Mouse (Mus musculus): ENCODE data around the gene Agtpbp1. TPM values are rescaled to one million over a fixed set of nuclear protein-coding genes. Genes with fewer than 3 reads are reported as not detected.
"Not testable (repeated sequence)": the region's sequence is repeated elsewhere in the genome, so short reads cannot be mapped to it uniquely, and the experiment has no call there.

The Agtpbp1 gene
- total RNA-seq, 2 experiments from 2014 or later = 49.2 to 67.9 TPM

DNA sequence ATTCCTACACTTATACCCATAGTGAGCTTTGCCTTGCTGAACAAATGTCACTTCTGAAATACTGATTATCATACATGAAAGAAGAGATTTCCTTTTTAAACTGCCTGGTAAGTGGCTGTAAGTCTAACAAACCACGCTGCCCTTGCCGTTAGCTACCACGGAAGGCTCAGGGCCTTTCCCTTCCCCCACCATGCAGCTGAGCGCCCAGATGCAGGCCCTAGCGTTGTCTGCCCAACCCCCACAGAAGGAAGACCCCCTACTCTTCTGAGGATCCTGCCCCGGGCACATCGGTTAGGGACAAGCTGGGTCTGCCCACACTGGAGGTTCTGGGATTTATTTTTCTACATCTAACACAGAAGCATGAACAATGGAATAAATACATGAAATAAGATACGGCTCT lies 89.2 kb downstream of the Agtpbp1 start:
- ATAC-seq (replicated peaks; ENCODE audit: low FRiP score, low TSS enrichment, poor library complexity, severe bottlenecking) = no peak

DNA sequence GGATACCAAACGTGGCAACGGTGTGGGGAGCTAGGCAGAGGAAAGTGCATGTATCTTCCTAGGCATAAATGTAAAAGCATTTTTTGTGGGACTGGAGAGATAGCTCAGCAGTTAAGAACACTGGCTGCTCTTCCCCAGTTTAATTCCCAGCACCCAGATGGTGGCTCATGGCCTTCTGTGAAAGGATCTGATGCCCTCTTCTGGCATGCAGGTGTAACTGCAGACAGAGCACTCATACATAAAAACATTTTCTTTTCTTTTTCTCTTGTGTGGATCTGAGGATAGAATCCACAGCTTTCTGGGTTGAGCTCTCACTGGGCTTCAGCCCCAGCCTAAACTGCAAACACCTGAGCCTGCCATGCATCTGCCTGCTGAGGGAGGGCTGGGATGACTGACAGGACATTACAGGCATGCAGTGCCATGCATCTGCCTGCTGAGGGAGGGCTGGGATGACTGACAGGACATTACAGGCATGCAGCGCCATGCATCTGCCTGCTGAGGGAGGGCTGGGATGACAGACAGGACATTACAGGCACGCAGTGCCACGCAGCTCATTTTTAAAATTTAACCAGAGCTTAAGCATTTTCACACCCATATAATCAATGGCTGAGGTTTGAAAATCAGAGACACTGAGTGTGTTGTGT lies 90.3 kb downstream of the Agtpbp1 start:
- peak; percentile 69 for ATAC-seq (replicated peaks; ENCODE audit: low FRiP score, low TSS enrichment, poor library complexity, severe bottlenecking)

DNA sequence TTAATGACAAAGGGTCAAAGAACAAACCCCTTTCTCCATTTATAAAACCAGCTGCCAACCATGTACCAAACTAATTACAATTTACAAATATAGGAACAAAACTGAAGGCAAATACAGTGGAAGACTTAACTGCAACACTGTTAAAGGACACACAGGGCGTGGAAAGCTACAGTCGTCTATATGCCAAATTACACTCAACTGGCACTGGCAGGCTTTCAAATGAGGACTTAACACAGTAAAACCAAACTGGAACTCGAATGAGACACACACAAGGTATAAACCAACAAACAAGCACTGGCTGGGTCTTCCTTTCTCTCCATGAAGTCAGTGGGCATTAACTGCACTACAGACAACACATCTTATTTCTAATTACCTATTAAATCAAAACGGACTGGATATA lies 94.3 kb downstream of the Agtpbp1 start:
- no peak for ATAC-seq (replicated peaks; ENCODE audit: low FRiP score, low TSS enrichment, poor library complexity, severe bottlenecking)

DNA sequence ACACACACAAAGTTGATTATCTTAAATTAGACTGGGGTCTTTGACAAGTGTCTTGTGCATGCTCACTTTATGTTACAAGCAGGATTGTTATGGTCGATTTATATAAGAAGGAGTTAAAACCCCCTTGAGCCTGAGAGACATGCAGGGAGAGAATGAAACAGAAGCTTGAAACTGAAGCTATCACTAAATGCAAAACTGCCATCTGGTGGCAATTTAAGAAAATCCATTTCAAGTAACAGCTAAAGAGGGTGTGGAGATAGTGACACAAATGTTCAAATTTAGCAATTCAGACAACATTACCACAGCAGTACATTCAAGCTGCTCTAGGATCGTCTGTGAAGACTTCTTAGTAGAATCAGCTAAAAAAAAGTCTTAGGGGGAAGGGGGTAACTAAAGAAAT lies 95.9 kb downstream of the Agtpbp1 start:
- ATAC-seq (replicated peaks; ENCODE audit: low FRiP score, low TSS enrichment, poor library complexity, severe bottlenecking) = 0 out of 2 replicates have a peak, but pooled peaks have one; percentile 40

DNA sequence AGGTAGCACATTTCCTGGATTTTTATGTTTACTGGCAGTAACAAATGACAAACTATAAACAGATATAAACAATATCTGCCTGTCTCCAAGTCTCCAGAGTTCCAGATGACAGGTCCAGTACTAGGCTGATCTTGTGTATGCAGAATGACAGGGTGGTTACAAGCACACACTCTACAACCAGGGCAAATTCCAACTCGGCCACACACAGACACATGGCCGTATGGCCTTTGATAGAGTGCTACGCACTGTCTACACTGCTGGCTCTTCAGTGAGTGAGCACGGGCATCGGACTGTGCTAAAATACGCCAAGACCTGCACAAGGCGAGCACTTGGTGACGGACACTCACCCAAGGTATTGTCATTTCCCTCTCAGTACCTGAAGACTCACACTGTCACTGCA lies 97.7 kb downstream of the Agtpbp1 start:
- no peak for ATAC-seq (replicated peaks; ENCODE audit: low FRiP score, low TSS enrichment, poor library complexity, severe bottlenecking)

DNA sequence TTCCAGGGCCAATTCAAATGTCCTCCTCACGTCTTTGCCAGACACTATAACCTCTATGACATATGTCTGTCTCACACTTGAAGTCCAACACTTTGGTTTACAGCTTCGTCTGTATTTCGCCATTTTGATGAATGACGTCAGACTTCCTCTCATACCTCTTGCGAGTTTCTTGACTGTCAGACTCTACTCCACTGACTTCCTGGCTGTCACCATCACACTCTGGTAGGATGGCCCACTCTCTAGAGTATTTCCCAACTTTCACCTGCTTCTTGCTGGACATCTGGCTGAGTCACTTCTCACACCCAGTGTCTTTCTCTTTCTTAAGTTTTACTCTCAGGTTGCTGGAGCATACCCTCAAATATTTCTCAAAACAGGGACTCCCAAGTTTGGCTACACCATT lies 98.8 kb downstream of the Agtpbp1 start:
- ATAC-seq (replicated peaks; ENCODE audit: low FRiP score, low TSS enrichment, poor library complexity, severe bottlenecking) = no peak

DNA sequence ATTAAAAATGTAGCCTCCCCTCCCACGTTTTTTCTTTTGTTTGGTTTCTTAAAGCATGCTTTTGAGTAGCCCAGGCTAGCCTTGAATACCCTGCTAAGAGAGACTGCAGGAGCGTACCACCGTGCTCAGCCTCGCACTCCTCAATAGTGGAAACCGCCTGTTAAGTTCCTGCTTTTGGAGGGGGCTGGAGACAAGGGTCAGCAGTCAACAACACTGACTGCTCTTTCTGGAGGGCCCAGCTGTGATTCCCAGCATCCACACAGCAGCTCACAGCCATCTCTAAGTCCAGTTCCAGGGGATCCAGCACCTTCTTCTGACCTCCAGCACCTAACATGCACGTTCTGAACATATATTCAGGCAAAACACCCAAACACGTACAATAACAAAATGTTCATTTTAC lies 99.6 kb downstream of the Agtpbp1 start:
- ATAC-seq (replicated peaks; ENCODE audit: low FRiP score, low TSS enrichment, poor library complexity, severe bottlenecking) = no peak

DNA sequence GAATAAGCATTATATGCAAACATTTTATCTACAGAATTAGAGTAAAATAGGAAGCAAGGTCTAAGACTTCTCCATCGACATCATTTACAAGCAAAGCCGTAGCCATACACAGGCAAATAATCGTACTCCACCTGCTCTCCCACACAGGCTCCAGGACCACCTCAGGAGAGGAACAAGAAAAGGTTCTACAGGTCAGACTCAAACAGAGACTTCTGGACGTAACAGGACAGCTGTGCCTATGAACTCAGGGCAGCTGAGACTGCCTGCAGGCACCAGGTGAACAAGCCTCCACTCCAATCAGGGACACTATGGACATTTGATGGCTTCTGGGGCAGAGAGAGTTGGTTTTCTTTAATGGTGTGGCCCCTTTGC lies 103.6 kb downstream of the Agtpbp1 start:
- ATAC-seq (replicated peaks; ENCODE audit: low FRiP score, low TSS enrichment, poor library complexity, severe bottlenecking) = no peak

DNA sequence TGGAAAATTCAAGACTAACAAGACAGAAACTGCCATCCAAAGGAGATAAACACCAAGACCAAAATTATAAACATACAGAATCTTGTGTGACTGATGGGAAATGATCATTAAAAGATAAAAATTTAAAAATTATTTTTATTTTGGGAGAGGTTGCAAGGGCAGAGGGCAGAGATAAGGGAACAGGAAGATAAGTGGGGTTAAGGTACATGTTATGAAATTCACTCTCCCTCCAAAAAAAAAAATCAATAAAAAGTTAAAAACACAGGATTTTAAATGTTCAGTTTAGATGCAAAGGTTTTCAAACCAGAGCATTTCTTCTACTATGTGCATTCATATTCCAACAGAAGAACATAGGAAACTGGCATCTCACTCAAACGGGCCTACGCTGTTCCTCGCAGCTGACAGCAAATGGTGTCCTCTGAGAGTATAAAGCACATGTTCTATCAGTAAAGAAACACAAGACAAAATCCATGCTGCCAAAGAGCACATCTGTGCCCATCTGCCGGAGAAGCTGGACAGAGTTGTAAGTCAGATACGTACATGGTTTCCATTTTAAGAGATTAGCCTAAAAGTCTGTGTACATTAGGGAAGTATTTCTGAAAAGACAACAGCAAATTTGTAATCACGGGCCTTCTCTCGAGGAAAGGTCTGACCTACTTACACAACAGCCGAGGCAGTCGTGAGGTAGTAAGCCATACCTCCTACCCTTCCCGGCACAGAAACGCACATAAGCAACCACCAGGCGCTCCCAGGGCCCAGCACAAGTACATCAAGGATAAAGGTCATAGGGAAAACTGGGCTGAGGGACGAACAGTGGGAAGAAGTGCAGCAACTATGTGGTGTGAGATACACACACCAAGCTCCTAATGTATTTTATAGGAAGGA lies 104.2 kb downstream of the Agtpbp1 start:
- no peak for ATAC-seq (replicated peaks; ENCODE audit: low FRiP score, low TSS enrichment, poor library complexity, severe bottlenecking)

DNA sequence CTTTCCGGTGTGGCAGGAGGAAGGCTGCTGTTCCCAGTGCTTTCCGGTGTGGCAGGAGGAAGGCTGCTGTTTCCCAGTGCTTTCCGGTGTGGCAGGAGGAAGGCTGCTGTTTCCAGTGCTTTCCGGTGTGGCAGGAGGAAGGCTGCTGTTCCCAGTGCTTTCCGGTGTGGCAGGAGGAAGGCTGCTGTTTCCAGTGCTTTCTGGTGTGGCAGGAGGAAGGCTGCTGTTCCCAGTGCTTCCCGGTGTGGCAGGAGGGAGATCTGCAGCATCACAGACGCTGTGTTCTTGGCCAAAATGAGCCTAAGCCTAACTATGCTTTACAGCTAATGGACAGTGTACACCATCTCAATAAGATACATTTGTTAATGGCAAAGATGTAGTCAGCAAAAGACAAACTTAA lies 107.1 kb downstream of the Agtpbp1 start:
- not testable (repeated sequence) for ATAC-seq (replicated peaks; ENCODE audit: low FRiP score, low TSS enrichment, poor library complexity, severe bottlenecking)

DNA sequence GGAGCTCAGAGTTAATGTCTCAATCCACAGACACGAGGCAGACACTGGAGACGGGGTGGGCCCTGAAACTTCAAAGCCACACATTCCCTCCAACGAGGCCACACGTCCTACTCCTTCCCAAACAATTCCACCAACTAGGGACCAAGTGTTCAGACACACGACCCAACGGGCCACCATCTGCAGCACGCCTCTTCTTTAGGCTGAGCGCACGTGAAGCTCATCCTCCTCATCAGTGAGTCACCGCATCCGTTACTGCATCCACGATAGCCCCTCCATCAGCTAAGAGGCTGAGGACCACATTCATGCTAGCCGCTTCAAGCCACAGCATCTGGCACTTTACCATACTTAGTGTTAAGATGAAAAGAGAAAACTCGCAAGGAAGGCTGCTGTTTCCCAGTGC lies 107.6 kb downstream of the Agtpbp1 start:
- no peak for ATAC-seq (replicated peaks; ENCODE audit: low FRiP score, low TSS enrichment, poor library complexity, severe bottlenecking)

DNA sequence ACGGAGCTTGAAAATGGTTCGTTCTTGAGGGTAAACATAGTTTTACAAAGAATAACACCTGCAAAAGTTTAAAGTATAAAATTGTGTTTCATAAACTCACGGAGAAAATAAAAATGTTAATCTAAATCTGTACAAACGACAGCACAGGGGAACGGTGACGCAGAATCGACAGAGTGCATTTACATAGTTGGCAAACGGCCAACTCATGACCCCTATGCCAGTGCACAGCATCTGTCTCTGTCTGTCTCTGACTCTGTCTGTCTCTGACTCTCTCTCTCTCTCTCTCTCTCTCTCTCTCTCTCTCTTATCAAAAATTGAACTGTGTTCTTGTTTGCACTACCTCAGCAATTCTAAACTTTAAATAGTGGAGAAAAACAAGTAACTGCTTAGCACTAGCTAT lies 110.1 kb downstream of the Agtpbp1 start:
- no peak for ATAC-seq (replicated peaks; ENCODE audit: low FRiP score, low TSS enrichment, poor library complexity, severe bottlenecking)

DNA sequence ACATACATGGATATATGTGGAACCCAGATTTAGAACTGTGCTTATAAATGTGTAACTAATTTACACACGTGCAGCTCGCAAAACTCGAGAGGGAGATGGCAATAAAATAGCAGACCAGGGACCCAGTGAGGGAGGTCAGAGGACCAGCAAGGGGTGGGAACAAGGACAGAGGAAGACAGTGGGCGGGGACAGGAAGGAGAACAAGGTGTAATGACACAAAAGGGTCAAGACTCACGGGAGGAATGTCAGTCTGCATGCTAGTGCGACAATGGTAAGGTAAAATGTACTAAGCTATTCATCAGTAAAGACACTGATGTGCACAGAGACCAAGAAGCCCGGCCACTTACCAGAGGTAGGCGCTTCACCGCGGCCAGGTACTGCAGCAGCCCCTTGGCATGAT lies 111.7 kb downstream of the Agtpbp1 start:
- no peak for ATAC-seq (replicated peaks; ENCODE audit: low FRiP score, low TSS enrichment, poor library complexity, severe bottlenecking)

DNA sequence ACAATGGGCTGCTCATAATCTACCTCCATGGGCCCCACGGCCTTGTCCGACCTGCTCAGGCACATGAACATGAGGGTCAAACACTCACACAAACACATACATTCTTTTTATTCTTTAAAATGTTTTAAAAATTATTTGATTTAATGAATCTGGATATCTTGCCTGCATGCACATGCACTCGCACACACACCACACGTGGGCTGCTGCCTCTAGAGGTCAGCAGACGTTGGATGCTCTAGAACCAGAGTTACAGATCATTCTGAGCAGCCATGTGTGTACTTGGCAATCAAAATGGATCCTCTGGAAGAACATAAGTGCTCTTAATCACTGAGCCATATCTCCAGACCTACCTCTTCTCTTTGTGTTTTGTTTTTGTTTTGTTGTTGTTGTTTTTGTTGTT lies 112.8 kb downstream of the Agtpbp1 start:
- ATAC-seq (replicated peaks; ENCODE audit: low FRiP score, low TSS enrichment, poor library complexity, severe bottlenecking) = no peak

DNA sequence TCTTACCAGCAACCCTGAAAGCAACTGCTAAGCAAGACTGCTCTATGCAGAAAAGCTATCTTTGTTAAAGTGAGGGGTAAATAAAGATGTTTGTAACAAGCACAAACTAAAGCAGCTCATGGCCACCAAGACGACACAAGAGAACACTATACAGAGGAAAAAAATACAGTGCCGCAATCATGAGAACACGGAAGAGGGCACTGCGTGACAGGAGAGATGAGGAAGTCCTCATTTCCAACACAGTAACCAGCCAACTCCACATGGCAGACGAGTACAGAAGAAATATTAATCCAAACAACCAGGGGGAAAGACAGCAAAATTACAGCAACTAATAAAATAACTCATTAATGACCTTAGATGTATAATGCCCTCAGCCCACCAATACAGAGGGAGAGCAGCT lies 115.3 kb downstream of the Agtpbp1 start:
- no peak for ATAC-seq (replicated peaks; ENCODE audit: low FRiP score, low TSS enrichment, poor library complexity, severe bottlenecking)

DNA sequence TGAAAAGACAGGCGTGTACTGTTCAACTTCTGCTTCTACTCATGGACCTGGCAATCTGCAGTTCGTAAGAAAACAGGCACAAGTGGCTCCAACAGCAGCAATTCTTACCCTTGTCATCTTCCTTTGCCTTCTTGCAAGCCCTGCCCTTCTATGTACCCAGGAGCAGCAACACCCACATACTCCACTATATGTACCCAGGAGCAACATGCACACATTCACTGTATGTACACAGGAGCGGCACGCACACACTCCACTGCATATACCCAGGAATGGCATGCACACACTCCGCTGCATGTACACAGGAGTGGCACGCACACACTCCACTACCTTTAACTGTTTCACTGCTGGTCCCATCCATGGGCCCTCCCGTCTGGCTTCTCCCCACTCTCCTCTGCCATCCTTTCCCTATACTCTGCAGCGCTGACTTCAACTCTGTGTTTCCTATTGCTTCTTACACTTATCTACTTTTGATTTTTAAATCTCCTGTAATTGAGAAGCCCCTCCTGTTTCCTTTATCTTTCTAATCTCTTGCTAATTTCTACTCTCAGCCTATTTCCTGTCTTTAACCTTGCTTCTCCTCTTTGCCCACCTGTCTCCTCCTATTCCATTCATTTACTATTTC lies 116.7 kb downstream of the Agtpbp1 start:
- no peak for ATAC-seq (replicated peaks; ENCODE audit: low FRiP score, low TSS enrichment, poor library complexity, severe bottlenecking)

DNA sequence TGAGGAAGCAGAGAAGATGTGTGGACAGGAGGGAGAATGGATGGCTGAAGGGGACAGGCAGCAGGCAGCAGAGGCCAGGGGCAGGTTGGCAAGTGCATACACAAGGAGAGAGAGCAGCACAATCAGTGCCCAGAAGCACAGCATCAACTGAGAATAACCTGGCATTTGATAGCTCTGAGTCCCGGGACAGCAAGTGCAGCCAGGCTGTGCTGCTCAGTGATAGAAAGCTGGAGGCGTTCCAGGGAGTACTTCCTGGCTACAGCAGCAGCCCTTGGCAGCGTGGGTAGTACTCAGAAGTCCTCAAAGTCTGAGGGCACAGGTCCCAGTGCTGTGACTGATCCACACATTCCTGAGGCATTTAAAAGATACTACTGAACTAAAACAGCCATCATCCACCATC lies 117.4 kb downstream of the Agtpbp1 start:
- ATAC-seq (replicated peaks; ENCODE audit: low FRiP score, low TSS enrichment, poor library complexity, severe bottlenecking) = peak; percentile 52; the same call in 1 of the 2 replicates

DNA sequence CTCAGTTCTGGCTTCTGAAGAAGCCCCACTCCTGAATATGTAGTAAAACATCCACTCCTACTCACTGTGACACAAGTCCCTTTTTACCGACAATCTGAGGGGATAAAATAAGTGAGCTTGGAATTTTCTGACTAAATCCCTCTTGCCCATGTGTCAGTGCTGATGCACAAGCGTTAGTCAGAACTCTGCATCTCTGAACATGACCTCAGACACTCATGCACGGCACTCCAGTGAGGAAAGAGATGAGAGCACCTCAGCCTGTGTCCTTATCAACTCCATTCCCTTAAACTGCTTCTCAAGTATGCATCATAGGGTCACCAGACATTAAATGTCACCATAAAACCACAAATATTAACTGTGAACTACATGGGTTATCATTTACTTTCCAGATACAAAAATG lies 124.1 kb downstream of the Agtpbp1 start:
- 0 out of 2 replicates have a peak, but pooled peaks have one; percentile 50 for ATAC-seq (replicated peaks; ENCODE audit: low FRiP score, low TSS enrichment, poor library complexity, severe bottlenecking)

DNA sequence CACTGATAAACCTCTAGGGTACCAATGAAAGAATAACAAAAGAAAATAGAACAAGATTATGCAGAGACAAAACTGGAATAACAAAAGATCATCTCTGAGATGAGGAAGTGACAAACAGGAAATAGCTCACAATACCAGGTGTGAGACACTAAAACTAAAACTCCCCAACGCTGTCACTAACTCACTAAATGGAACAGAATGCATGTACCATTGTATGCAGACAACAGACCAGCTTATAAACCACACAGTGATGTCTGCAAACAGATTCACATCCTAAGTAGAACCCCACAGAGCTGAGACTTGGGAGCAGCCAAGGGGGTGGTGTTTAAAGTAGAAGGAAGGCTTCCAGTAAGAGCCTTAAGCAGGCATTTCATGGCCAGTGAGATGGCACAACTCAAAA lies 128.8 kb downstream of the Agtpbp1 start:
- ATAC-seq (replicated peaks; ENCODE audit: low FRiP score, low TSS enrichment, poor library complexity, severe bottlenecking) = no peak

DNA sequence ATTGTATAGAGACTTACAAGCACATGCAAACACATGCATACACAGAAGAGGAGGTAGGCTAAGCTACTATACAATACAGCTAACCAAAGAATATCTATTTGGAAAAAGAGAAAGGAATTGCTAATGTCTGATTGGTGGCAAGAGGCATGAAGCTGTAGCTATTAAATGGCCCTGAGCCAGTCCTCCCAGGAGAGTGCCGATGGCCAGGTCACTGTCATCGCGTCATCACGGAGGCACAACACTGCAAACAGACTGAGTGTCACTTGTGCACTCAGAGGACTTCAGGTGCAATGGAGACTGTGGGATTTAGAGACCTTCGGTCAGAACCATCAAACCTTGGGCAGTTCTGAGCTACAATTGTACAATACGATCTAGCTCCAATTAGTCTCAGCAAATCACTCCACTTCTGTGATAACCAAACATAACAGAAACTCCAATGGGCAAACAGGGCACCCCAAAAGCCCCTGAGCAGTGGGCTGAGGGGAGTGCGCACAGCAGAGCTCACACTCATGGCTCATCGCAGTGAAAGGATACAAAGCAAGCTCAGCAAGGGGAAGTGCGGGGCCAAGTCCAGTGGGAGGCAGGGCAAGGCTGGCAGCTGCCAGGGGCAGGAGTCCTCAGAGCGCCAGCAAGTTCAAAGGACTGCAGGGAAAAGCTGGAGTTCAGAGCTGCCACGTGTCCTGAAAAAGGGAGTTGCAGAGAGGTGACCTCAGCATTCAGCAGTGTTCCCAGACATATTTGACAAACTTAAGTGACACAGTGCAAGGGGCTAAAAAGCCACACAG lies 130.8 kb downstream of the Agtpbp1 start:
- no peak for ATAC-seq (replicated peaks; ENCODE audit: low FRiP score, low TSS enrichment, poor library complexity, severe bottlenecking)

All from megakaryocyte-erythroid progenitor cell, adult 5-6 weeks (primary cell).